Mouse (Mus musculus): ENCODE results near the gene Naglu. TPM values are rescaled to one million over a fixed set of nuclear protein-coding genes. Genes with fewer than 3 reads are reported as not detected.

Gene Naglu
- total RNA-seq, 1 experiment from 2014 or later, result 54.1 TPM

DNA sequence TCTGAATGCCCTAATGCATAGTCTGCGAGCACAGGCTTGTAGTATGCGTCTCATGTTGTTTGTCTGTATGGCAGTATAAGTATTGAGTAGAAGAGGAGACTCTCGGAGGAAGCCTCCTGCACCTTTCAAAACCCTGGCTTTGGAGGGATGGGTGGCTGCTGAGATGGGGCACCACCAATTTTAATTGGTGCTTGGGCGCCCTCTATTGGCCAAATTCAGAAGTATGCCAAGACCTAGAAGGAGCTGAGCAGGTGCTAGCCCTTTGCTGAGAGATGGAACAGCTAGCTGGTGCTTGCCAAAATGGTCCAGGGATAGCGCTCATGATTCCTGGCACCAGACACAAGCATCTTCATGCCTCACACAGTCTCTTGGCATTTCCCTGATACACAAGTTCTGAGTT is 12.0 kb upstream of the Naglu start:
- peak; percentile 81 for DNase-seq

- no peak for DNase-seq
Measured at GRCm38 (mm10) chr11:101058726-101059125, 11.1 kb upstream of the Naglu start.

DNA sequence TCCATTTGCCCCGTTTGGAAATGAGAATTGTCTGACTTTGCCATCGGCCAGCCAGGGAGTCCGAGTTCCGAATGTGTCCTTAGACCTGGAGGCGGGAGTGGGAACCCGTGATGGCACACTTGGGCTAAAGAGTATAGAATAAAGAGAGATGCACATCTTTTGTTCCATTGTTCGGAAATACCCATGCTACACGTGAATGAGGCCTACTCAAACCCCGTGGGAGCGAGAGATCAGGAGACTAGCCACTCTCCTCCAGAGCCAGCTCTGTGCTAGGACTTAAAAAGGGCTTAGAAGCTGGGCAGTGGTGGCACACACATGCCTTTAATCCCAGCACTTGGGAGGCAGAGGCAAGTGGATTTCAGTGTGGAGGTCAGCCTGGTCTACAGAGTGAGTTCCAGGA is 10.3 kb upstream of the Naglu start:
- DNase-seq, result no peak

- DNase-seq, result peak; percentile 71
Measured at GRCm38 (mm10) chr11:101060126-101060525, 9.7 kb upstream of the Naglu start.

- no peak for DNase-seq
Measured at GRCm38 (mm10) chr11:101061049-101061448, 8.8 kb upstream of the Naglu start.

DNA sequence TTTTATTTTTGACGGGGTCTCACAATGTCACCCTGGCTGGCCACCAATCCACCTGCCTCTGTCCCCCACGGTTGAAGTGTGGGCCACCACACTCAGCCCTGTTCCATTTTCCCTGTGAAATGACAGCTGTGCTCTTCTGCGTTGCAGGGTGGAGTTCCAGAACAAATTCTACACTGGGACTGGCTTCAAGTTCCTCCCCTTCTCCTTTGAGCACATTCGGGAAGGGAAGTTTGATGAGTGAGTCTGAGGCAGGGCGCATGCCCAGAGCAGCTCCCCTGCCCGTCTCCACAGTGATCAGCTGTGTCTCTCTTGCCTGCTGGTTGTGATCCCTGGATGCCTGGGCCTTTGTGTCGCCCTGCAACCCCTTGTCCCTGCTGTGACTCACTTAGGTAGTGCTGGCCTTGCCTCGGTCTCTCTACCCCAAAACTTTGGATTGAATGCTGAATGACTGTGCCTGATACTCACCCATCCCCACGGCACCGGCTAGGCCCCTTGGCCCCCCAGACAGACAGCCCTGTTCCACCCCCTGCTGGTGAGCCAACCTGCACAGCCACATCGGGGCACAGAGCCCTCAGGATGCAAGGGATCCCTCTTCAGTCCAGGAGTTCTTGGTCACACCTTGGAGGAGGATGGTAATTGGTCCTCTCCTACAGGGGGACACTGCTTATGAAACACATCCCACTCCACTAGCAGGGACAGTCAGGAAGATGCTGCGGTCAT is 7.5 kb upstream of the Naglu start:
- DNase-seq, result peak; percentile 53

GRCm38 (mm10) chr11:101062971-101063675 is 6.7 kb upstream of the Naglu start:
- no peak for DNase-seq

- DNase-seq, result peak; percentile 44
Measured at GRCm38 (mm10) chr11:101063676-101064327, 6.0 kb upstream of the Naglu start.

GRCm38 (mm10) chr11:101064462-101064861 is 5.3 kb upstream of the Naglu start:
- DNase-seq, result no peak

DNA sequence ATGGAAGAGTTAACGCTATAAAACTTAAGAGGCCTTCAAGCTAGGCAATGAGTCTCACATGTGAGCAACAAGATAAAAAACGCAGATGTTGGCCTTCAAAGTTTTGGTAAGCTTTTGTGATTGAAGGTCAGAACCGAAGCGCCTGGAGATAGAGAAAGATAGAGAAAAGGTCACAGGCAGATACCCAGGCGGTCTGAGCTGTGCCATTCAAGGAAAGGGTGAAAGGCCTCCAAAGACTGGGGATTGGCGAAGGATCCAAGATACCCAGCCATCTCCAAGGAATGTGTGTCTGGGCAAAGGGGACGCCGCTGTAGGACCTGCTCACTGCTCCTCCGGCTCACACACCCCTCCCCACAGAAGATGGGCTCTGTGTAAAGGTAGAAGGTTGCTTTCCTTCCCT is 4.8 kb upstream of the Naglu start:
- no peak for DNase-seq

DNA sequence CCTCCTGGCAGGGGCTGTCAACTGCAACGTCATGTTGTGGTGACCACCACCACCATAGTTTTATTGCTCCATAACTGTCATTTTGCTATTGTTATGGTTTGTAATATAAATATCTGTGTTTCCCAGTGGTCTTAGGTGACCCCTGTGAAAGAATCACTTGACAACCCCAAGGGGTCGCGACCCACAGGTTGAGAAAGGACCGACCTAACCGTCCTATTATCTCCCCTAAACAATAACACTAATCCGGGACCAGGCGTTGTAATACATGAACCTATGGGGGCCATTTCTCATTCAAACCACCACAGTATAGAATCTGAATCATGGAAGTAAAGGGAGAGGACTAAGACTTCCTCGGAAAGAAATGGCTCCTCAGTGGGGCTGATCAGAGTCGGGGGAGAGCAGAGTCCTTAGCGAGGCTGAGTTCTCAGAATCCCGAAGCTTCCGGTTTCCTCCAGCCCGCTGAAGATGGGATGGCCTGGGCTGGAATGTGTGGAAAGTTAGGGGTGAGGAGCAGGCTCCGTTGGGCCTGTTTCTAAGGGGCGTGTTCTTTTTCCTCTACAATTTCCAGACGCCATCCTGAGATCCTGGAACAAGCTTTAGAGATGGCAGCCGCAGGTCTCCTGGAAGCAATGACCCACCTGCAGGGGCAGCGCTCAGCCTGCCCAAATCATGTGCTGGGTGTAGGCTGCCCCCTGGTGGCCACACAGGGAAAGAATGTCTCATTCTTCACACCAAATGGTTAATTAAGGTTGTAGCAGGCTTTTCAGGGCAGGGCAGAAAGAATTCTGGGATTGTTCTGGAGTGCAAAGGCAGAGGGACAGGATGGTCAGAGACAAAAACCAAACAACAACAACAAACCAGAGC is 3.0 kb upstream of the Naglu start:
- DNase-seq, result peak; percentile 87

DNA sequence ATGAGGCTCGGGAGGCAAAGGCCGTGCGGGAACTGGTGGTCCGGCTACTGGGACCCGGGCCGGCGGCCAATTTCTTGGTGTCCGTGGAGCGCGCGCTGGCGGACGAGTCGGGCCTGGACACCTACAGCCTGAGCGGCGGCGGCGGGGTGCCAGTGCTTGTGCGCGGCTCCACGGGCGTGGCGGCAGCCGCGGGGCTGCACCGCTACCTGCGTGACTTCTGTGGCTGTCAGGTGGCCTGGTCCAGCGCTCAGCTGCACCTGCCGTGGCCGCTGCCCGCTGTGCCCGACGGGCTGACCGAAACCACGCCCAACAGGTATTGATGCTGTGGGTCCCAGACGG is 346 bp downstream of the Naglu start:
- DNase-seq, result no peak

- DNase-seq, result no peak
Measured at GRCm38 (mm10) chr11:101070987-101071386, 1.2 kb downstream of the Naglu start.

- DNase-seq, result no peak
Measured at GRCm38 (mm10) chr11:101071810-101072428, 2.1 kb downstream of the Naglu start.

- no peak for DNase-seq
Measured at GRCm38 (mm10) chr11:101078121-101078520, 8.3 kb downstream of the Naglu start, which contains the start of gene Hsd17b1. Gene Hsd17b1, plus strand, starts transcription at chr11:101078411.

DNA sequence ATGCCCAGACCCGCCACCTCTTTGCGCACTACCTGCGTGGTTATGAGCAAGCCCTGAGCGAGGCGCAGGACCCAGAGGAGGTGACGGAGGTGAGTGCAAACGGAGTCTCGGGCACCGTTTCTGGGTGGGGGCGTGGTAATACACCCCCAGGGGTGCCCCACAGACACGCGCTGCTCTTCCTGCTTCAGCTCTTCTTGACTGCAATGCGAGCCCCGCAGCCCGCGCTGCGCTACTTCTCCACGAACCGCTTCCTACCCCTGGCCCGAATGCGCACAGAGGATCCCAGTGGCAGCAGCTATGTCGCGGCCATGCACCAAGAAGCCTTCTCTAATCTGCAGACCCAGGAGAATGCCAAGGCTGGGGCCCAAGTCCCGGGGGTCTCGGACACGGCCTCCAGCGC is 9.9 kb downstream of the Naglu start:
- DNase-seq, result no peak

GRCm38 (mm10) chr11:101080421-101080820 is 10.6 kb downstream of the Naglu start:
- DNase-seq, result no peak

GRCm38 (mm10) chr11:101081659-101082058 is 11.8 kb downstream of the Naglu start:
- DNase-seq, result no peak

GRCm38 (mm10) chr11:101082208-101083082 is 12.6 kb downstream of the Naglu start, which contains the start of gene Coasy:
Gene Coasy, plus strand, starts transcription at chr11:101082565.
- DNase-seq, result peak; percentile 82

- no peak for DNase-seq
Measured at GRCm38 (mm10) chr11:101083083-101083697, 13.4 kb downstream of the Naglu start.

Data from adrenal gland, postnatal 25 days (tissue).